Comparison of ENCODE assay signal across 27 mouse cellular contexts in the genomic region with DNA sequence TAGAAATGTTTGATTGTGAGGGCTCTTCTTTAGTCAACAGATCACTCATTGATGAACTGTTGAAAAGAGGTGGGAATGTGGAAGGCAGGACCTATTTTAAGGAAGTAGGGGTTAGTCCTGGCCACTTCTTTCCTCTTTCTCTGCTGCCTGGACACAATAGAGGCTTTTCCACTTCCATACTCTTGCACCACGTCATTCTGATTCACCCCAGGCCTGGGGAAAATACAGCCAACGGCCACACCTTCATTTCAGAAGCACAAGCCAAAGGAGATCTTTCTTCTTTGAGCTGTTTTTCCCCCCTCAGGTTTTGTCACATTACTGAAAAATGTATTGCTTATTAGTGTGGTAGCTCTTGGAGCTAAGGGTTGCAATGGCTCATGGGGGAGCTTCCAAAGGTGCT.
"Had no signal": no experiment of that assay in that cellular context is flagged by ENCODE, and none has a peak within 500 bp of the region (broad histone marks: within the 10 kb centered on the region; RNA-seq: fewer than 3 reads in every experiment).

No protein-coding gene starts in this region.

- H3K4me1 ChIP-seq: limb, embryonic 10.5 days; limb, embryonic 12.5 days; limb, embryonic 13.5 days; limb, embryonic 15.5 days; liver, embryonic 12.5 days; liver, embryonic 13.5 days; liver, embryonic 15.5 days; lung, embryonic 15.5 days; megakaryocyte, embryonic 14.5 days; midbrain, embryonic 10.5 days; midbrain, embryonic 12.5 days; midbrain, embryonic 13.5 days; midbrain, embryonic 15.5 days had no signal

- H3K27ac ChIP-seq: limb, embryonic 10.5 days; limb, embryonic 12.5 days; limb, embryonic 13.5 days; limb, embryonic 15.5 days; liver, embryonic 12.5 days; liver, embryonic 13.5 days; liver, embryonic 14.5 days; liver, embryonic 15.5 days; lung, embryonic 15.5 days; macrophage; midbrain, embryonic 10.5 days; midbrain, embryonic 12.5 days; midbrain, embryonic 13.5 days; midbrain, embryonic 15.5 days had no signal

- H3K4me3 ChIP-seq: limb, embryonic 10.5 days; limb, embryonic 12.5 days; limb, embryonic 13.5 days; limb, embryonic 15.5 days; liver, embryonic 12.5 days; liver, embryonic 13.5 days; liver, embryonic 15.5 days; lung, embryonic 15.5 days; megakaryocyte, embryonic 14.5 days; midbrain, embryonic 10.5 days; midbrain, embryonic 12.5 days; midbrain, embryonic 13.5 days; midbrain, embryonic 15.5 days; myocyte had no signal

- DNase-seq: left cerebral cortex, postnatal 4 days; liver; liver, embryonic 13.5 days; liver, postnatal 0 days; lung, adult 18-20 months; lung, adult 2 months; lung, embryonic 14.5 days; lung, postnatal 10 days; lung, postnatal 14 days; lung, postnatal 36 days; lung, postnatal 4 days; midbrain, embryonic 14.5 days had no signal
